Mouse (Mus musculus) spleen, adult 2 months (tissue): ENCODE measurements around the gene 2310033P09Rik. TPM values are rescaled to one million over a fixed set of nuclear protein-coding genes. Genes with fewer than 3 reads are reported as not detected.

Experiments
- DNase-seq, 2 experiments: peaks; one replicate each; pipeline versions ENCODE4 v3.0.0 to v3.0.0-alpha.2; 2012 to 2021; ENCODE audit warnings: low spot score in 2 of 2, low read depth in 1 of 2
- H3K27ac ChIP-seq: fragments of 200-500 bp; 2 replicates; pipeline ENCODE4 v1.5.1; 2012; ENCODE audit warnings: low read length, inconsistent platforms; ENCODE audit not compliant: insufficient read depth
- H3K27me3 ChIP-seq: fragments of 200-500 bp; 2 replicates; pipeline ENCODE4 v1.6.1; 2012; ENCODE audit warnings: mild to moderate bottlenecking, moderate library complexity, low read length, inconsistent platforms; ENCODE audit not compliant: control insufficient read depth, insufficient read depth
- H3K36me3 ChIP-seq: fragments of 200-500 bp; 2 replicates; pipeline ENCODE4 v1.6.1; 2012; ENCODE audit warnings: mild to moderate bottlenecking, low read length, inconsistent platforms; ENCODE audit not compliant: control insufficient read depth, insufficient read depth
- H3K4me1 ChIP-seq: fragments of 200-500 bp; 2 replicates; pipeline ENCODE4 v1.6.1; 2011; ENCODE audit warnings: inconsistent platforms; ENCODE audit not compliant: control insufficient read depth, insufficient read depth, insufficient read length
- H3K4me3 ChIP-seq: fragments of 200-500 bp; 2 replicates; pipeline ENCODE4 v1.5.1; 2011; ENCODE audit warnings: mild to moderate bottlenecking, inconsistent platforms; ENCODE audit not compliant: insufficient read depth, insufficient read length; ENCODE audit errors: extremely low read depth
- CTCF ChIP-seq: fragments of 200-500 bp; IDR thresholded peaks from 2 replicates; pipeline ENCODE4 v1.5.1; 2011; ENCODE audit warnings: mild to moderate bottlenecking, inconsistent platforms; ENCODE audit not compliant: insufficient read depth, insufficient read length, insufficient replicate concordance; ENCODE audit errors: extremely low read depth
- POLR2A ChIP-seq: fragments of 200-500 bp; IDR thresholded peaks from 2 replicates; pipeline ENCODE4 v1.6.1; 2011; ENCODE audit warnings: low read depth, low read length, inconsistent platforms
- WGBS: fragments of 180-500 bp; shearing (Covaris S2); methylation state at CpG from one replicate; pipeline ENCODE4 v1.1.7; 2018; 5-methylcytosine and 5-hydroxymethylcytosine counted together
- polyA plus RNA-seq: library from polyadenylated mRNA; depleted of rRNA; stranded (reverse); fragments of >200 nt; gene quantifications from 2 replicates; pipeline ENCODE4 v1.2.3, GENCODE M21; 2012

Gene 2310033P09Rik
- polyA plus RNA-seq, 1 experiment = 19.9 TPM

- DNase-seq = no peak
- Histone ChIP-seq H3K36me3 (peaks cover 13% of the 10 kb centered on the region), H3K27ac (peak within 1 kb of the TSS; percentile 16; the same call in 1 of the 2 replicates), H3K4me3 (no peak within 1 kb of the TSS), H3K27me3 (no peaks in the 10 kb centered on the region; the same call in 1 of the 2 replicates), H3K4me1 (no peaks in the 10 kb centered on the region)
- WGBS = 58% methylated on average over 3 of the region's 3 CpGs
- no peak for TF ChIP-seq POLR2A
- TF ChIP-seq CTCF = no peak
These were observed 25.2 kb upstream of the 2310033P09Rik start, which contains the start of gene Gjc2 for GRCm38 (mm10) chr11:59182864-59183331. Gene Gjc2, minus strand, starts transcription at chr11:59183213.

GRCm38 (mm10) chr11:59183821-59184220 lies 24.3 kb upstream of the 2310033P09Rik start:
- Histone ChIP-seq H3K4me1 (no peaks in the 10 kb centered on the region), H3K36me3 (peaks cover 13% of the 10 kb centered on the region), H3K4me3 (no peak overlapping the region), H3K27me3 (no peaks in the 10 kb centered on the region), H3K27ac (peak overlapping the region; percentile 16; the same call in 1 of the 2 replicates)
- no peak for DNase-seq
- WGBS = 46% methylated on average over 3 of the region's 3 CpGs
- no peak for TF ChIP-seq POLR2A
- TF ChIP-seq CTCF = no peak

GRCm38 (mm10) chr11:59185490-59185889 lies 22.6 kb upstream of the 2310033P09Rik start:
- Histone ChIP-seq H3K27me3 (no peaks in the 10 kb centered on the region), H3K36me3 (peaks cover 13% of the 10 kb centered on the region), H3K4me1 (no peaks in the 10 kb centered on the region), H3K27ac (no peak overlapping the region), H3K4me3 (no peak overlapping the region)
- no peak for DNase-seq
- TF ChIP-seq POLR2A (no peak), CTCF (no peak)
- 87% methylated on average over 5 of the region's 5 CpGs for WGBS

- H3K27me3 ChIP-seq = no peaks in the 10 kb centered on the region
- DNase-seq = no peak
- no peak overlapping the region for H3K27ac ChIP-seq
- H3K4me1 ChIP-seq = no peaks in the 10 kb centered on the region
- no peak overlapping the region for H3K4me3 ChIP-seq
- TF ChIP-seq POLR2A (no peak), CTCF (no peak)
- WGBS = 85% methylated on average over 6 of the region's 6 CpGs
- H3K36me3 ChIP-seq = peaks cover 13% of the 10 kb centered on the region
These were observed 20.4 kb upstream of the 2310033P09Rik start for GRCm38 (mm10) chr11:59187706-59188105.

- peak; percentile 85 to 90 for DNase-seq
- H3K27me3 ChIP-seq = no peaks in the 10 kb centered on the region
- peak overlapping the region; percentile 81 for H3K4me3 ChIP-seq
- H3K36me3 ChIP-seq = peaks cover under 1% of the 10 kb centered on the region; the same call in 1 of the 2 replicates
- peak; percentile 83 for TF ChIP-seq POLR2A
- TF ChIP-seq CTCF = no peak
- no peaks in the 10 kb centered on the region for H3K4me1 ChIP-seq
- under 1% methylated on average over 58 of the region's 59 CpGs for WGBS
- H3K27ac ChIP-seq = peak overlapping the region; percentile 79
These were observed 16.7 kb upstream of the 2310033P09Rik start for GRCm38 (mm10) chr11:59191231-59192058.

- no peak for TF ChIP-seq POLR2A
- TF ChIP-seq CTCF = no peak
- H3K4me3 ChIP-seq = peak within 1 kb of the TSS; percentile 81
- H3K4me1 ChIP-seq = no peaks in the 10 kb centered on the region
- WGBS = 5% methylated on average over 16 of the region's 16 CpGs
- no peaks in the 10 kb centered on the region for H3K27me3 ChIP-seq
- peak within 1 kb of the TSS; percentile 79 for H3K27ac ChIP-seq
- no peaks in the 10 kb centered on the region for H3K36me3 ChIP-seq
- DNase-seq = no peak
These were observed 16.1 kb upstream of the 2310033P09Rik start, which contains the start of gene Guk1 for GRCm38 (mm10) chr11:59192059-59192386. Gene Guk1, minus strand, starts transcription at chr11:59192212.

GRCm38 (mm10) chr11:59196230-59196629 lies 11.9 kb upstream of the 2310033P09Rik start:
- no peak for DNase-seq
- Histone ChIP-seq H3K27ac (no peak overlapping the region), H3K27me3 (no peaks in the 10 kb centered on the region), H3K36me3 (no peaks in the 10 kb centered on the region), H3K4me1 (no peaks in the 10 kb centered on the region), H3K4me3 (no peak overlapping the region)
- no peak for TF ChIP-seq CTCF
- TF ChIP-seq POLR2A = no peak
